Mouse (Mus musculus) kidney, adult 2 months (tissue): ENCODE measurements at regions not wholly inside any gene's neighbourhood (a gene's known extent, or its start where the extent isn't known, plus 50 kb on each side); places are given as distances from the start of the nearest gene placed in this dataset.

Experiments
- DNase-seq: peaks from one replicate; pipeline ENCODE4 v3.0.0; 2021
- H3K27ac ChIP-seq: fragments of 200-500 bp; 2 replicates; pipeline ENCODE4 v1.5.1; 2012; ENCODE audit warnings: low read depth, low read length, control low read depth, inconsistent platforms; ENCODE audit not compliant: insufficient read depth
- H3K27me3 ChIP-seq: fragments of 200-500 bp; replicated peaks from 2 replicates; pipeline ENCODE4 v1.6.1; 2012; ENCODE audit warnings: mild to moderate bottlenecking, moderate library complexity, low read length, inconsistent platforms; ENCODE audit not compliant: control insufficient read depth, insufficient read depth
- H3K36me3 ChIP-seq: fragments of 200-500 bp; 2 replicates; pipeline ENCODE4 v1.6.1; 2012; ENCODE audit warnings: mild to moderate bottlenecking, moderate library complexity, low read length, inconsistent platforms; ENCODE audit not compliant: control insufficient read depth, insufficient read depth
- H3K4me1 ChIP-seq: fragments of 200-500 bp; 2 replicates; pipeline ENCODE4 v1.6.1; 2011; ENCODE audit warnings: low read length; ENCODE audit not compliant: control insufficient read depth, insufficient read depth
- H3K4me3 ChIP-seq: fragments of 200-500 bp; 2 replicates; pipeline ENCODE4 v1.5.1; 2011; ENCODE audit warnings: mild to moderate bottlenecking, low read depth, low read length, control low read depth; ENCODE audit not compliant: insufficient read depth
- CTCF ChIP-seq: fragments of 200-500 bp; conservative IDR thresholded peaks from 2 replicates; pipeline ENCODE4 v1.5.1; 2011; ENCODE audit warnings: low read depth, mild to moderate bottlenecking, control low read depth, low read length, moderate library complexity, mixed read lengths; ENCODE audit not compliant: insufficient read depth, insufficient read length
- POLR2A ChIP-seq: fragments of 200-500 bp; IDR thresholded peaks from one replicate; pipeline ENCODE4 v1.6.1; 2011; ENCODE audit warnings: low read depth, low read length, control low read depth
- WGBS: fragments of 180-500 bp; shearing (Covaris S2); methylation state at CpG from one replicate; pipeline ENCODE4 v1.1.7; 2018; 5-methylcytosine and 5-hydroxymethylcytosine counted together

GRCm38 (mm10) chr7:119251679-119252078 lies 67.3 kb upstream of the Gpr139 start:
- TF ChIP-seq CTCF = no peak
- TF ChIP-seq POLR2A = no peak
- Histone ChIP-seq H3K4me3 (no peak overlapping the region), H3K4me1 (no peaks in the 10 kb centered on the region), H3K36me3 (no peaks in the 10 kb centered on the region), H3K27ac (no peak overlapping the region), H3K27me3 (no peaks in the 10 kb centered on the region)
- no peak for DNase-seq
- 59% methylated on average over 1 of the region's 1 CpGs for WGBS

GRCm38 (mm10) chr7:119250381-119250780 lies 66.0 kb upstream of the Gpr139 start:
- Histone ChIP-seq H3K27me3 (no peaks in the 10 kb centered on the region), H3K4me1 (no peaks in the 10 kb centered on the region), H3K36me3 (no peaks in the 10 kb centered on the region), H3K4me3 (no peak overlapping the region), H3K27ac (no peak overlapping the region)
- 90% methylated on average over 3 of the region's 3 CpGs for WGBS
- TF ChIP-seq CTCF (no peak), POLR2A (no peak)
- DNase-seq = no peak

- Histone ChIP-seq H3K36me3 (no peaks in the 10 kb centered on the region), H3K4me3 (no peak overlapping the region), H3K27me3 (no peaks in the 10 kb centered on the region), H3K27ac (no peak overlapping the region), H3K4me1 (no peaks in the 10 kb centered on the region)
- 59% methylated on average over 5 of the region's 5 CpGs for WGBS
- DNase-seq = no peak
- TF ChIP-seq POLR2A (no peak), CTCF (no peak)
Measured at GRCm38 (mm10) chr7:119244785-119245184, 60.4 kb upstream of the Gpr139 start.

- WGBS = 87% methylated on average over 6 of the region's 6 CpGs
- Histone ChIP-seq H3K4me3 (no peak overlapping the region), H3K4me1 (no peaks in the 10 kb centered on the region), H3K27me3 (no peaks in the 10 kb centered on the region), H3K27ac (no peak overlapping the region), H3K36me3 (no peaks in the 10 kb centered on the region)
- no peak for DNase-seq
- TF ChIP-seq CTCF (no peak), POLR2A (no peak)
Measured at GRCm38 (mm10) chr7:119236343-119236742, 51.9 kb upstream of the Gpr139 start.
